Mouse (Mus musculus) left cerebral cortex, adult 2 months (tissue): ENCODE measurements at regions not wholly inside any gene's neighbourhood (a gene's known extent, or its start where the extent isn't known, plus 50 kb on each side); places are given as distances from the start of the nearest gene placed in this dataset.
"Not testable (repeated sequence)": the region's sequence is repeated elsewhere in the genome, so short reads cannot be mapped to it uniquely, and the experiment has no call there.

ENCODE experiments used
- DNase-seq, 2 experiments: peaks; one replicate each; pipeline ENCODE4 v3.0.0; 2021 to 2022; ENCODE audit warnings: low spot score in 2 of 2, mixed read lengths in 1 of 2; ENCODE audit errors: extremely low spot score in 1 of 2
- H3K27ac ChIP-seq: fragments of 200-600 bp; 2 replicates; pipeline ENCODE4 v1.8.1; 2022
- H3K4me3 ChIP-seq: fragments of 200-600 bp; 2 replicates; pipeline ENCODE4 v1.8.1; 2022
- CTCF ChIP-seq: fragments of 200-600 bp; IDR thresholded peaks from 2 replicates; pipeline ENCODE4 v1.8.1; 2022; ENCODE audit warnings: antibody characterized with exemption, mild to moderate bottlenecking, moderate library complexity
- intact Hi-C: fragments of 180-260 bp; cut with DNase I; formaldehyde crosslinking; loops from one replicate; pipeline ENCODE4 v1.15.1; 2025

DNA sequence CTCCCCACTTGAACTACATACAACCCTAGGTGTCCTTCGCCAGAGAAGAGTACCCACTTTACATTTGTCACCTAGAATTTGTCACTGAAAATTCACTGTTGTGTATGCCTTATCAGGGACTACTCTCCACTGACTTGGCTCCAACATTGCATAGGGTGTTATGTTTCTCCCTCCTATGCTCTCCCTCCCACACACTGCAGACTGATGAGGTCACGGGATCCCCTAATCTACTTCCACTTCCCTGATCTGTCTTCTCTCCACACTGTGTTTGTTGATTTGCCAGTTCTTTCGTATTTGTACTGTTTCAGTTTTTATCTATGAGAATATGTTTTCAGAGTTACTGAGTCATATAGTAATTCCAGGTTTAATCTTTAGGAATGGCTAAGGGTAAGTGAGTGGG, 371.8 kb upstream of the Dab2 start:
- TF ChIP-seq CTCF, result no peak
- intact Hi-C loops, result loop anchor here (5.0 kb wide), 1 partner anchor 280 kb away; no protein-coding TSS in a partner anchor
- H3K4me3 ChIP-seq, result no peak overlapping the region

DNA sequence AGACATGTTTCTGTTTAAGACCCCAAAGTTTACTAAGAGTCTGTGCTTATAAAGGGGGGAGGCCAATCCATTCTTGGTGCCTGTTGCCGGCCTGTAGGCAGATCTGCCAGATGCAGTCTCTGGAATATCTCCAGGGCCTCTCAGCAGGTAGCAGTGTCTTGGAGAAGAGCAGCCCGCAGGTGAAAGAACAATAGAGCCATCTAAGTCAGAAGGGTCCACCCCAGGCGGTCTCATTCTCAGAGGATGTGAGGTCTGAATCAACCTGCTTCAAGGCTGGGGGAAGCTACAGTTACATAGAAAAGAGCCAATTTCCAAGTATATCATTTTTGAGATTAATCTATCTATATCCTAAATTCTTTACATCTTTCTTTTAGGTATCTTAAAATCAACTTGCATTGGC, 366.0 kb upstream of the Dab2 start:
- DNase-seq, result no peak
- no peak overlapping the region for H3K4me3 ChIP-seq
- no peak for TF ChIP-seq CTCF
- H3K27ac ChIP-seq, result no peak overlapping the region
- intact Hi-C loops, result no loop called here

More for the DNA sequence above, 371.8 kb upstream of the Dab2 start:
- no peak for DNase-seq
- H3K27ac ChIP-seq, result no peak overlapping the region

DNA sequence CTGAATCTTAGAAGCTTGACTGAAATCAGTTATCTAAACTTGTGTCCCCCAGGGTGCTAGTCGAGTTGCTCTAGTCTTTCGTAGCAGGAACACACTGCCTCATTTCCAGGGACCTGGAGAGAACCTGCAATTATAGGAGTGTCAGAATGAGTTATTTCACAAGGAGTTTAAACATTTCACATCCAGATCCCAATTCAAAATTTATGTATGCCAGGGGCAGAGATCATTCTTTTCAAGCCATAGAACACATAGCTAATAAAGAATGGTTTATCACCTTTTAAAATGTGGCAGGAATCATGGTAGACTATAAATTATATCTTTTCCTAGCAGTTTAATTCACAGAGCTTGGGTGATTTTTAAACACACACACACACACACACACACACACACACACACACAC, 358.6 kb upstream of the Dab2 start:
- TF ChIP-seq CTCF, result no peak
- Histone ChIP-seq H3K27ac (no peak overlapping the region), H3K4me3 (no peak overlapping the region)
- intact Hi-C loops, result no loop called here
- no peak for DNase-seq

DNA sequence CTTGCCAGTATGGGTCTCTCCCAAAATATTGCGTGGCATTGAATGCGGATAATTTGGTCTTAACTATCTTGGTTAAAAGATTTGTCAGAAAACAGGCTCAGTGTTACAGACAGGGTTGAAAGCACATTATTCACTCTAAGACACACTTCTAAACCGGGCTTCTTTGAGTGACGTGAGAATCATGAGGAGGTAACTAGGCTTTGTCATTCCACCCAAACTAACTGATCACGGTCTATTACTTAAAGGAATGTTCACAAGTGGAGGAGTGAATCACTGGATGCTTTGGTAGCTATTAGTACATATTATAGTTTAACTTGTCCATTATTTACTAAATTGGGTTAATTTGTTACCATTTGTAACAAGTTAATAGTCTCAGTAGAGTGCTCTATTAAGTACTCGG, 352.9 kb upstream of the Dab2 start:
- H3K27ac ChIP-seq, result no peak overlapping the region
- TF ChIP-seq CTCF, result no peak
- no peak for DNase-seq
- intact Hi-C loops, result no loop called here
- no peak overlapping the region for H3K4me3 ChIP-seq

DNA sequence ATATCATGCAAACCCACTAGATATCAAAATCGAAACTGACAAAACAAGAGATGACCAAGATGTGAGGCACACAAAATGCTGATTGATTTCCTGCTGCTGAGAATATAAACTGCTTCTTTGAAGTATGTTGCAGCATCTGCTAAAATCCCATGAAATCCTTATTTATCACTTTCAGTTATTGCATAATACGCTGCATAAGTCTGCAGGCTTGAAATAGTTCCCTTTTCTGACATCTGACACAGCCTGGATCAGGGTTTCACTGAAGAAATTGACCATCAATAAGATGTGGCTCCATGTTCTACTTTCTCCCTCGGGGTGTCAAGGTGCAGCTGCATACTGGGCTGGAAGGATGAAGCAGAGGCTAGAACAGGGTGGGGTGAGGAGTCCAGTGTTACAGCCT, 348.7 kb upstream of the Dab2 start:
- no peak for TF ChIP-seq CTCF
- no peak overlapping the region for H3K4me3 ChIP-seq
- no peak for DNase-seq
- intact Hi-C loops, result no loop called here
- no peak overlapping the region for H3K27ac ChIP-seq

DNA sequence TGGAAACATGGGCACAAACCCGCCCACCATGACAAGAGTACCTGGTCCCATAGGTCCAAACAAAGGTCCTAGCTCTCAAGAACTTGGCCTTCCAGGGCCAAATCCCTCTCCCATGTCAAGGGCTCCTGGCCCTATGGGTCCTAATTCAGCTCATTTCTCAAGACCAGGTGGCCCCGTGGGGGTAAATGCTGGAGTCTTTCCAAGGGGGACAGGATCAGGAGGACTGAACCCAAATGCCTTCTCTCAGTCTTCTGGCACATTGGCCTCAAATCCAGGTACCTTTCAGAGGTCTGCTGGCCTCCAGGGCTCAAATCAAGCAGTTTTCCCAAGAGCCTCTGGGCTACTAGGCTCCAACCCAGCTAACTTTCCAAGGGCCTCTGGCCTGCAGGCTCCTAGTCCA, 347.9 kb upstream of the Dab2 start:
- intact Hi-C loops, H3K27ac ChIP-seq: not testable (repeated sequence)

DNA sequence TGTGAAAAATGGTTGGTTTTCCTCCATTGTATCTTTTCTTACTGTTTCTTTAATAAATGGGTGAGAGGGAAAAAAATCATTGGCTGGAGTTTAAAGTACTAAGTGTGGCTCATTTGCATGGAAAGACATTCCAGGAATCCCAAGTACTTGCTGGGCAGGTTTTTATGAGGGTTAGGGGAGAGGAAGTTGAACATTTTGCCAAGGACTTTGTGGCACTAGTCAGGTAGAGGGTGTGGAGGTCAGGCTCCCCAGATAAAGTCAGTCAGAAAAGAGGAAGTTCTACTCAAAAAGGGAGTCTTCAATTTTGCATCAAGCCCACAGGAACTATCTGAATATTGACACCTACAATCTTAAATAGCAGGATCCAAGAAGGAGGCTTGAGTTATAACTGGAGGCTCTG, 346.5 kb upstream of the Dab2 start:
- TF ChIP-seq CTCF, result no peak
- Histone ChIP-seq H3K27ac (no peak overlapping the region), H3K4me3 (no peak overlapping the region)
- intact Hi-C loops, result no loop called here
- DNase-seq, result no peak

More for the DNA sequence above, 347.9 kb upstream of the Dab2 start:
- not testable (repeated sequence) for H3K4me3 ChIP-seq, DNase-seq

DNA sequence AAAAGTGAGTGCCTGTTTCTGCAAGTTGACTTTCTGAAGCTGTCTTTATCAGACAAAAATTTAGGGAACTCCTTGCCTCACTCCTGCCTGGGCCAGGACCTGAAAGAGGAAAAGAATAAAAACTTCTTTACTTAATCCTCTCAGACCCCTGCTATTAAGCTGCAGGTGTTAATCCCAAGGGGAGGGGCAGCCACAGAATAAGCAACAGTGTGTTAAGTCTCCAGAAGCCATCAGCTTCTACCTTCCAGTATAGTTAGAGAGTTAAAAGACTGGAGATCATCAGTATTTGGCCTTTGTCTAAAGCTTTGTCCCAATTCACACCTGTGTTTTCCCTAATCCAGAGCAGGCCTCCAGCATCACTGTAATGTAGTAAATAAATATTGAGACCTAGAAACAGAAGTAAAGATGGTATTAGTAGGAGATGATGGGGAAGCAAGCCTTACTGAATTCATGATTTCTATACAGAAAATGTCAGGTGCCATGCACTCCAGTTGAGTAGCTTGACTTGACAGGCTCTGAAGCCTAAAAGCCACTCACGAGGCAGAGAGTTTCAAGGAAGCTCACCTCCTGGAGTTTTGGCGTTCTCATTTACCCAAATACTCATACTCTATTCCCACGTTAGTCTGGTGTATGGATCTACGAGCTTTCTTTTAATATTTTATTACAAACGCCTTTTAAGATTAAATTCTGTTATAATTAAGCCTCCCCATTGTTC, 308.1 kb upstream of the Dab2 start:
- TF ChIP-seq CTCF, result no peak
- DNase-seq, result no peak
- intact Hi-C loops, result no loop called here
- H3K27ac ChIP-seq, result no peak overlapping the region
- no peak overlapping the region for H3K4me3 ChIP-seq

DNA sequence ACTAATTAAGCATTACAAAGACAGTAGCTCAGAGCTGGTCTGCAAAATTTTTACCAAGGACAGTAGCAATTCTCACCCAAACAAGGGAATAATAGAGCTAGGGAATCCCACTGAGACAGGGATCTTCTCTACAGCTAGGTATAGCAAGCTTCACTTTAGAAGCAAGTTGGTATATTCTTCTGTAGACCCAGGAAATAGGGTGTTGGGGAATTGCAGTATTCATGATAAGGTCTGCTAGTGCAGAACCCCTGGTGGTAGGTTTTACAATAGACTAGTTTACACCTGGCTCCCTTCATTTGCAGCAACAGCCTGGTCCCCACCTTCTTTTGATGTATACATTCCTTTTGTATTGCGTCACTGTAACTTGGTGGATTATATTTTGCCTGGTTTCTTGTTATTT, 307.4 kb upstream of the Dab2 start:
- DNase-seq, H3K27ac ChIP-seq, intact Hi-C loops, H3K4me3 ChIP-seq: not testable (repeated sequence)

DNA sequence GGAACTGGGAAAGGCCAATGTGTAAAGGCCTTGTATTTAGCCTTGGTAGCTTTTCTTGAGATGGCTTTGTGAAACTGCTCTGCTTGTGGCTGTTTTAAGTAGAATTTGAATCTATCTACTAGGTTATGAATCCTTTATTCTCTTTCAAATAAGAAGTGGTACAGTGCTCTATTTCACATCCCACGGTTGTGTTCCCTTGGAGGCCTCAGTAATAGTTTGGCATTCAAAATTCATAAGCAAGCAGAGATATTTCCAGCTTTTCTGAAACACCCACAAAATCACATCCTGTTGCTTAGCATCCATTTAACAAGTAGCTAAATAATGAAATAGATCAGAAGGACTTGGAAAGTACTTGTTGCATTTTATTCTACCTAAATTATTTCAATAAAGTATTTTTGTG, 298.8 kb upstream of the Dab2 start:
- intact Hi-C loops, result no loop called here
- no peak overlapping the region for H3K27ac ChIP-seq
- TF ChIP-seq CTCF, result no peak
- no peak overlapping the region for H3K4me3 ChIP-seq
- no peak for DNase-seq

DNA sequence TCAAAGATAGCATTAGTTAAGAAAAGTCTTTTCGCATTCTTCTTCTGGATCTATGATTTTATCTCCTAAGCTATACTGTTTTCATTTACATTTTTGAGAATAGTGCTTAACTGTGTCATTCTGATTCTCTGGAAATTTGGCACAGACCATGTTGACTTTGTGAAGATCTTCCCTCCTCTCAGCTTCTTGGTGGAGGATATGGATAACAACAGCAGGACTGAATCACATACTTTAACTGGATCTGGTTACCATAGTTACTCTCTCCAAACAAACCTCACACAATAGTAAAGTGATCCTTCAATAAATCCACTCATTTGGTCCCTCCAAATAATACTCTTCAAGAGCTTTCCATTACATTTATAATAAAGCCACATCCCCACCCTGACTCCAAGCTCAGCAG, 298.2 kb upstream of the Dab2 start:
- DNase-seq, result no peak
- Histone ChIP-seq H3K27ac (no peak overlapping the region), H3K4me3 (no peak overlapping the region)
- intact Hi-C loops, result no loop called here
- TF ChIP-seq CTCF, result no peak

DNA sequence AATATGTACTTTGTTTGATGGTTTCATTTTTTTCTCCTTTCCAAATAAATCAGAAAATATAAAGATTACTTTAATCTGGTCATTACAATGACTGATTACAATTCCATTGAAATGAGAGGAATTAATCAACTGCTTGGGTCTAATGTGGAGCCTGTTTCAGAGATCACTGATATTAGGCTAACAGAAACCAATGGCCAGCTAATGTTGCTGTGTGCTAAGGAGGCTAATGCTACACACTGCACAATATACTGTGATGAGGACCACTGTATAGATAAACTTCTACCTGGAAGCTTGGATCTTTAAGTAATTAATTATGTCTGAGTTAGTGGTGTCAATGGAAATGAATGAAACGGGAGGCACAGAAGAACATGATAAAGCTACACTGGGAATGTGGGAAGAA, 284.6 kb upstream of the Dab2 start:
- Histone ChIP-seq H3K27ac (no peak overlapping the region), H3K4me3 (no peak overlapping the region)
- no peak for TF ChIP-seq CTCF
- intact Hi-C loops, result no loop called here
- no peak for DNase-seq

DNA sequence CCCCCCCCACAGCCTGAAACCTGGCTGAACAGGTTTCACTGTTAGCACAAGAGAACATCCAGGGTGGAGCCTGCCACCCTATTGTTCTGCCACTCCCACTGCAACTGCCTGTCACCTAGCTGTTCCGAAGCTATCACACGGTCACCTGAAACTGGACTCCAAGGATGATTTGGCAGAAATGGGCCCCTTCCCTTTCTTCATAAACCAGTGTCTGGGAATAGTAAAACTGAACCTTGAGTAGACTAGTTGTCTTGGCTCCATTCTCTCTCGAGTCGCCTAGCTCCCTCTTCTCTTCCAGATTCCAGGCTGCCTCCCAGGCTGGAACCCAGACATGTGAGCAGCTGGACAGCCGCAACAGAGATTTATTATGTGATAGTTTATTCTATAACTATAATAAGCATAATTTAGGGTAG, 282.9 kb upstream of the Dab2 start:
- no peak for TF ChIP-seq CTCF
- Histone ChIP-seq H3K27ac (no peak overlapping the region), H3K4me3 (no peak overlapping the region)
- intact Hi-C loops, result no loop called here
- no peak for DNase-seq
